Mouse (Mus musculus) embryonic facial prominence, embryonic 11.5 days (tissue): ENCODE measurements around the gene Igsf6. TPM values are rescaled to one million over a fixed set of nuclear protein-coding genes. Genes with fewer than 3 reads are reported as not detected.

ENCODE experiments used
- ATAC-seq: fragments of 200-750 bp; cut with Nextera tagmentation; replicated peaks from 2 replicates; pipeline ENCODE4 v1.8.0; 2017; ENCODE audit warnings: low read depth; ENCODE audit not compliant: insufficient number of reproducible peaks, low FRiP score, low TSS enrichment
- DNase-seq: peaks from one replicate; pipeline ENCODE4 v3.0.0-alpha.2; 2015; ENCODE audit warnings: low spot score
- H3K27ac ChIP-seq: fragments of 300-500 bp; sonication (generic); replicated peaks from 2 replicates; pipeline ENCODE4 v1.5.1; 2014; ENCODE audit warnings: mild to moderate bottlenecking, low read depth, low read length, control low read depth
- H3K27me3 ChIP-seq: fragments of 300-500 bp; sonication (generic); 2 replicates; pipeline ENCODE4 v1.6.1; 2014; ENCODE audit warnings: mild to moderate bottlenecking, low read length, moderate library complexity, mixed read lengths; ENCODE audit not compliant: control insufficient read depth, insufficient read depth
- H3K36me3 ChIP-seq: fragments of 300-500 bp; sonication (generic); replicated peaks from 2 replicates; pipeline ENCODE4 v1.6.1; 2014; ENCODE audit warnings: low read depth, mild to moderate bottlenecking, low read length, moderate library complexity, mixed read lengths; ENCODE audit not compliant: control insufficient read depth, insufficient read depth
- H3K4me1 ChIP-seq: fragments of 300-500 bp; sonication (generic); 2 replicates; pipeline ENCODE4 v1.6.1; 2014; ENCODE audit warnings: low read length, mixed read lengths; ENCODE audit not compliant: control insufficient read depth, insufficient read depth
- H3K4me2 ChIP-seq: fragments of 300-500 bp; sonication (generic); 2 replicates; pipeline ENCODE4 v1.6.1; 2014; ENCODE audit warnings: low read depth, mild to moderate bottlenecking, control low read depth, low read length, moderate library complexity
- H3K4me3 ChIP-seq: fragments of 300-500 bp; sonication (generic); 2 replicates; pipeline ENCODE4 v1.5.1; 2014; ENCODE audit warnings: low read depth, low read length, control low read depth
- H3K9ac ChIP-seq: fragments of 300-500 bp; sonication (generic); replicated peaks from 2 replicates; pipeline ENCODE4 v1.6.1; 2014; ENCODE audit warnings: mild to moderate bottlenecking, control low read depth, low read length
- H3K9me3 ChIP-seq: fragments of 300-500 bp; sonication (generic); replicated peaks from 2 replicates; pipeline ENCODE4 v1.6.1; 2016; ENCODE audit warnings: mild to moderate bottlenecking, low read length, inconsistent platforms, mixed read lengths; ENCODE audit not compliant: control insufficient read depth
- WGBS: fragments of 180-500 bp; shearing (Covaris S2); extraction: QIAGEN DNeasy Blood & Tissue Kit; methylation state at CpG from one replicate; pipeline ENCODE4 v1.1.7; 2014; 5-methylcytosine and 5-hydroxymethylcytosine counted together
- polyA plus RNA-seq: library from polyadenylated mRNA; unstranded; fragments of >200 nt; fragmentation: Nextera tagmentation; extraction: Ambion mirVana; gene quantifications from 2 replicates; pipeline ENCODE4 v1.2.1, GENCODE M21; 2014

Igsf6 gene
- 0.70 and 0.91 TPM in 2 replicates for polyA plus RNA-seq

- no peak within 1 kb of the TSS for H3K4me3 ChIP-seq
- peaks cover 3% of the 10 kb centered on the region for H3K36me3 ChIP-seq
- WGBS: 83% methylated on average over 11 of the region's 11 CpGs
- no peaks in the 10 kb centered on the region for H3K9me3 ChIP-seq
- H3K9ac ChIP-seq: no peak within 1 kb of the TSS
- no peaks in the 10 kb centered on the region for H3K27me3 ChIP-seq
- H3K27ac ChIP-seq: no peak within 1 kb of the TSS
- no peaks in the 10 kb centered on the region for H3K4me1 ChIP-seq
- DNase-seq (no peak), ATAC-seq (no peak)
- no peak within 1 kb of the TSS for H3K4me2 ChIP-seq
Observed at GRCm38 (mm10) chr7:121074281-121074680, at the start of gene Igsf6. TSS of gene Igsf6 (minus strand) at chr7:121074572.

DNA sequence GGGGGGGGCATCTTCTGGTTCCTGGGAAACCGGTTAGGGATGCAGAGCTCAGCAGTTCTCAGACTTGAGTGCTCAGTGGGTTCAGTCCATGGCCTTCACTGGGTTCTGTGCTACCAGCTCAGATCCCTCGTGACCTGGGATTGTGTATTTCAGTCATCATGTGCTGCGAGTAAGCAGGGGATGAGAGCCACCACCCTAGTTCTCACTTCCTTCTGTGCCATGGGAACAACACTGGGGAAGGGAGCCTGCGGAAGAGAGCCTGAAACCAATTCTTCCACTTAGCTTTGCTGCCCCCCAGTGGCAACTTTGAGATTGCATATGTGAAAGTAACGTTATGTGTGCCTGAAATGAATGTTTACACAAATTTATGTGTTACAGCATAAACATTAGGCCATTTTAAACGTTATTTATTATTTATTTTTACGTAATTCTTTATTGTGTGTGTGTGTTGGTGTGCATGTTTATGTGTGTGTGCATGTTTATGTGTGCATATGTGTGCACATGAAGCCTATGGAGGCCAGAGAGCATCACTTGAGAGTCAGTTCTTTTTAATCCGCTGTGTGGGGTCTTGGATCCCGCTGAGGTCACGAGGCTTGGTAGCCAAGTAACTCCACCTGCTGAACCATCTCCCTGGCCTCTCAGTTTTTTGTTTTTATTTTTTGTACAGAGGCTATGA lies 45.9 kb upstream of the Igsf6 start:
- WGBS: 10% methylated on average over 10 of the region's 10 CpGs

GRCm38 (mm10) chr7:121111762-121112161 lies 37.4 kb upstream of the Igsf6 start:
- no peaks in the 10 kb centered on the region for H3K36me3 ChIP-seq
- no peak overlapping the region for H3K27ac ChIP-seq
- no peak overlapping the region for H3K4me3 ChIP-seq
- ATAC-seq (no peak), DNase-seq (no peak)
- no peaks in the 10 kb centered on the region for H3K9me3 ChIP-seq
- no peak overlapping the region for H3K4me2 ChIP-seq
- H3K4me1 ChIP-seq: no peaks in the 10 kb centered on the region
- no peak overlapping the region for H3K9ac ChIP-seq
- 79% methylated on average over 3 of the region's 3 CpGs for WGBS
- H3K27me3 ChIP-seq: no peaks in the 10 kb centered on the region

More for the DNA sequence above, 45.9 kb upstream of the Igsf6 start:
- H3K9me3 ChIP-seq: no peaks in the 10 kb centered on the region
- H3K4me2 ChIP-seq: no peak overlapping the region
- H3K9ac ChIP-seq: no peak overlapping the region
- no peaks in the 10 kb centered on the region for H3K36me3 ChIP-seq
- H3K4me1 ChIP-seq: no peaks in the 10 kb centered on the region
- H3K27me3 ChIP-seq: no peaks in the 10 kb centered on the region
- DNase-seq (peak; percentile 90), ATAC-seq (peak; percentile 65; the same call in 1 of the 2 replicates)
- H3K27ac ChIP-seq: no peak overlapping the region
- H3K4me3 ChIP-seq: no peak overlapping the region

GRCm38 (mm10) chr7:121111321-121111720 lies 36.9 kb upstream of the Igsf6 start:
- Histone ChIP-seq H3K4me2 (no peak overlapping the region), H3K9me3 (no peaks in the 10 kb centered on the region), H3K27me3 (no peaks in the 10 kb centered on the region), H3K36me3 (no peaks in the 10 kb centered on the region), H3K4me1 (no peaks in the 10 kb centered on the region), H3K9ac (no peak overlapping the region), H3K27ac (no peak overlapping the region), H3K4me3 (no peak overlapping the region)
- ATAC-seq (no peak), DNase-seq (no peak)
- WGBS: 47% methylated on average over 3 of the region's 3 CpGs

DNA sequence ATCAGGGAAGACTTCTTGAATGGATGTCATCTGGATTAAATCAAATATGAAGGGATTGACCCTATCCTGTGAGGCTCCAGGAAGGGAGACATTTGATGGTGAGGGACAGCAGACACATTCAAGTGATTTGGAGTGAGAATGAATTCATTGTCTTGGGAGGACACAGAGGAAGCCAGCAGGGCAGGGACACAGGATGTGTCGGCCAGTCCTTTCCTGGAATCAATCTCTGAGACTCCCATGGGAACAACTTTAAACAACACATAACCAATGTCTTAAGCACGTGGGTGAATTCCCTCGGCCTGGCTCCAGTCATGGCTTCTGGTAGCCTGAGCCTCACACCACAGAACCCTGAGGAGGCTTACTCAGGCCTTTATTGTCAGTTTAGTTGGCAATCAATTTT lies 33.5 kb upstream of the Igsf6 start:
- no peak for ATAC-seq
- WGBS: 28% methylated on average over 3 of the region's 3 CpGs
- Histone ChIP-seq H3K4me3 (no peak overlapping the region), H3K9me3 (no peaks in the 10 kb centered on the region), H3K27me3 (no peaks in the 10 kb centered on the region), H3K4me1 (no peaks in the 10 kb centered on the region), H3K4me2 (no peak overlapping the region), H3K36me3 (no peaks in the 10 kb centered on the region), H3K9ac (no peak overlapping the region), H3K27ac (no peak overlapping the region)
- no peak for DNase-seq

DNA sequence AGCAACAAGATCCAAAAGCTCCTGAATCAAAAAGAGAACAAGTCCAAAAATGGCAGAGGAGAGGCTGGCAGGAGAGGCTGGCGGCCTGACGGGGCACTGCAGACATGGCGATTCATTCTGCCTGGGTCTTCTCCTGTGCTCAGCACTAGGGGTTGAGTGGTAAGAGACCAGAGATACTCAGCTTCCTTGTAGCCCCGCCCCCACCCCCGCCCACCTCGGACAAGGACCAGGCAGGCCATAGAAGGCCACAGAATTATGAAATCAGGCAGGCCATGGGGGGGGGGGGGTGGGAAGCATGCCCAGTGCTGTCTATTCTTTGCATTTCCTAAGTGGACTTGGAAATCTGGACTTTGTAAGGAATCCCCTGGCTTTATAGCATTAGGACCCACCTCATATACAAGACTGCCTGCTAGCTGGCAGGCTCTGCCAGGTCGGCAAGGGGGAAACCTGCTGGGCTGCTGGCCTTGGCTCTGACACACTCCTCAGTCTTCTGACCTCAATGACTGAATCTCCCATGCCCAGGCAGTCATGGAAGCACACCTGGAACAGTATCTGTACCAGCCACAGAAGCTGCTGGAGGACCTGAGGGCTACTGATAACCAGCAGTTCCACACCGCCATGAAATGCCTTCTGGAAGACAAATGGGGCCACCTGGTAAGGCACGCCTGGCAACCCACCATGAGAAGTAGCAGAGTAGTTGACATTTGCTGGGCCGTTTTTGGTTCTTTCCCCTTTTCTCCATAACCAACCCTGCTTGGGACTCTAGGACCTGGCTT lies 24.4 kb upstream of the Igsf6 start:
- H3K4me3 ChIP-seq: no peak overlapping the region
- no peak overlapping the region for H3K9ac ChIP-seq
- H3K27me3 ChIP-seq: no peaks in the 10 kb centered on the region
- no peaks in the 10 kb centered on the region for H3K4me1 ChIP-seq
- H3K36me3 ChIP-seq: no peaks in the 10 kb centered on the region
- ATAC-seq: no peak
- no peaks in the 10 kb centered on the region for H3K9me3 ChIP-seq
- no peak overlapping the region for H3K4me2 ChIP-seq
- no peak overlapping the region for H3K27ac ChIP-seq
- 75% methylated on average over 10 of the region's 10 CpGs for WGBS
- no peak for DNase-seq

DNA sequence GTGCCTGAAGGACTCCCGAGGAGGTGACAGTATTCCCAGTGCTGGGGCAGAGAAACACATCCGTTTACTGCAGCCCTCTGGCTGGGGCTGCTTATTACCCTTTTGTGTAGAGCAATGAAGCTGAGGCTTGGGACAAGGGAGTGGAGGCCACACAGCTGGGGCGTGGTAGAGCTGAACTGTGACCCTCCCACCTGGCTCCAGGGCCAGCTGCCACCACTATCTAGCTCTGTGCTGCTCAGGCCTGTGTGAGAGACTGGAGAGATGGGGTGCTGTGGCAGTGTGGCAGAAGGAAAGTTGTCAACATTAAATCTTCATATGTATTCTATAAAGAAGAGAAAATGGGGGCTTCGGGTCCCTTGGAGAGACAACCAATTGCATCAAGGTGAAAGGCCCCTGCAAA lies 18.7 kb upstream of the Igsf6 start:
- no peak for DNase-seq
- 81% methylated on average over 4 of the region's 4 CpGs for WGBS
- H3K4me1 ChIP-seq: no peaks in the 10 kb centered on the region
- H3K27ac ChIP-seq: no peak overlapping the region
- H3K4me3 ChIP-seq: no peak overlapping the region
- H3K9me3 ChIP-seq: no peaks in the 10 kb centered on the region
- H3K9ac ChIP-seq: no peak overlapping the region
- ATAC-seq: no peak
- no peak overlapping the region for H3K4me2 ChIP-seq
- no peaks in the 10 kb centered on the region for H3K27me3 ChIP-seq
- H3K36me3 ChIP-seq: no peaks in the 10 kb centered on the region

DNA sequence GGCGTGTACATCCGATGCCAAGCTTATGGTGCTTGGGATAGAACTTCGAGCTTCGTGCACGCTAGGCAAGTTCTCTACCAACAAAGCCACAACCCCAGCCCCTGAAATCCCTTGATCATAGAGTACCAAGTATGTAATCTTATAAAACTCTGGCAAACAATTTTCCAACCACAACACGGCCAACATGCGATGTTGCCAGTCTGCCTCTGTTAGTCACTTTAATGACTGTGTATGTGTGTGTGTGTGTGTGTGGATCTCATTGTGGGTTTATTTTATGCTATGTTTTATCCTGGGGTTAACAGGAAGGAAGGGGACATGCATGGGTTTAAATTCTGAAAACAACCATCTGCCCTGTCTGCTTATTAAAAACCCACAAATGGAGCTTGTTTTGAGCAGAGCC lies 16.4 kb upstream of the Igsf6 start:
- Histone ChIP-seq H3K4me3 (no peak overlapping the region), H3K4me1 (no peaks in the 10 kb centered on the region; the same call in 1 of the 2 replicates), H3K4me2 (no peak overlapping the region), H3K27ac (no peak overlapping the region), H3K9me3 (no peaks in the 10 kb centered on the region), H3K9ac (no peak overlapping the region), H3K27me3 (no peaks in the 10 kb centered on the region), H3K36me3 (no peaks in the 10 kb centered on the region)
- ATAC-seq: no peak
- DNase-seq: no peak
- 88% methylated on average over 7 of the region's 7 CpGs for WGBS
